Mouse (Mus musculus): ENCODE results near the gene Selenom.

The Selenom gene

GRCm38 (mm10) chr11:3514529-3515054, at the start of gene Selenom:
Gene Selenom, plus strand, starts transcription at chr11:3514684.
- peak; percentile 97 for DNase-seq

- no peak for DNase-seq
These were observed 43.0 kb upstream of the Selenom start for GRCm38 (mm10) chr11:3471448-3471850.

- DNase-seq: peak; percentile 92 to 96
These were observed 42.0 kb upstream of the Selenom start for GRCm38 (mm10) chr11:3472484-3472883.

- DNase-seq: peak in 1 of 2 experiments; percentile 54
These were observed 39.9 kb upstream of the Selenom start for GRCm38 (mm10) chr11:3474480-3475115.

- no peak for DNase-seq
These were observed 39.0 kb upstream of the Selenom start for GRCm38 (mm10) chr11:3475489-3475888.

- peak in 1 of 2 experiments; percentile 25 for DNase-seq
These were observed 30.4 kb upstream of the Selenom start for GRCm38 (mm10) chr11:3483980-3484642.

GRCm38 (mm10) chr11:3486349-3486748, 28.1 kb upstream of the Selenom start:
- no peak for DNase-seq

GRCm38 (mm10) chr11:3487952-3488570, 26.4 kb upstream of the Selenom start, which contains the start of gene Pla2g3:
Gene Pla2g3, plus strand, starts transcription at chr11:3488284.
- peak; percentile 44 to 52 for DNase-seq

- DNase-seq: no peak
These were observed 25.4 kb upstream of the Selenom start for GRCm38 (mm10) chr11:3489036-3489435.

- DNase-seq: peak in 1 of 2 experiments; percentile 37
These were observed 21.7 kb upstream of the Selenom start for GRCm38 (mm10) chr11:3492748-3493147.

GRCm38 (mm10) chr11:3494857-3495256, 19.6 kb upstream of the Selenom start:
- DNase-seq: peak; percentile 24

- DNase-seq: peak in 1 of 2 experiments; percentile 20
These were observed 19.0 kb upstream of the Selenom start for GRCm38 (mm10) chr11:3495496-3495895.

- peak; percentile 39 to 56 for DNase-seq
These were observed 17.7 kb upstream of the Selenom start for GRCm38 (mm10) chr11:3496756-3497155.

- peak in 1 of 2 experiments; percentile 1 for DNase-seq
These were observed 17.2 kb upstream of the Selenom start for GRCm38 (mm10) chr11:3497296-3497695.

- DNase-seq: peak; percentile 61 to 66
These were observed 12.4 kb upstream of the Selenom start for GRCm38 (mm10) chr11:3502057-3502456.

- DNase-seq: peak; percentile 71 to 72
These were observed 11.9 kb upstream of the Selenom start for GRCm38 (mm10) chr11:3502459-3503072.

GRCm38 (mm10) chr11:3503755-3504693, 10.5 kb upstream of the Selenom start:
- peak; percentile 47 to 56 for DNase-seq

GRCm38 (mm10) chr11:3508226-3508625, 6.3 kb upstream of the Selenom start:
- DNase-seq: no peak

- DNase-seq: no peak
These were observed 5.1 kb upstream of the Selenom start for GRCm38 (mm10) chr11:3509181-3510085.

GRCm38 (mm10) chr11:3510321-3510720, 4.2 kb upstream of the Selenom start:
- DNase-seq: no peak

GRCm38 (mm10) chr11:3513291-3513690, 1.2 kb upstream of the Selenom start:
- peak; percentile 78 to 79 for DNase-seq
